Mouse (Mus musculus): ENCODE results near the gene Rin1. TPM values are rescaled to one million over a fixed set of nuclear protein-coding genes. Genes with fewer than 3 reads are reported as not detected.

The Rin1 gene
- total RNA-seq, 2 experiments from 2014 or later = 0.71 to 1.2 TPM

DNA sequence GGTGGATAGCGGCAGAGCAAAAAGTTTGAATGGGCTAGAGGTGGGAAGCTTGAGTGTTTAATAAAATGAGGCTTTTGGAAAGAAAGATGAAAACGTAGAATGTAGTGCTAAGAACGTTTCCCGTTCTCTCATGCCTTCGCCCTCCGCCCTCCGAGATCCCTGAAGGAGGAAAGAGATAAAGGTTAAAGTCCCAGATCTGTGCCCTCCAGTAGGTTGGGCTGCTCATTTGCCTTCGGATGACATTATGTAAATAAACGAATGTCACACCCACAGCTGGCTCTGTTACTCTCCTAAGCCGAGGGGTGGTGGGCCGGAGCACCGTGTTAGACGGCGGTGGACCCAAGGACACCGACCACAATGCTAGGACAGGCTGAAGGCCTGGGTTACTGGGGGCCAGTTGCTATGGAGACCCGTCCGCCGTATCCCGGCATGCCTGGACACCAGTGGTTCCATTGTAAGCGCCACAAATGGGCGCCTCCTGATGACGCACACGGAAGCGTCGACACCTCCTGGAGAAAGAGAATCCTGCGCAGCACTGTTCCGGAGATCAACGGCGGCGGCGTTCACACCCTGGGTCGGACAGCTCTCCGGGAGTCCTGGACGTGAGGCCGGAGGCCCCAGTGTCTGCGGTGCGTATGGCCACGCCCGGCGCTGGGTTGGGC, 9.3 kb upstream of the Rin1 start, which contains the start of gene Brms1:
TSS of gene Brms1 (plus strand) at position 493 of the 662 bp plus-strand sequence.
- peak; percentile 90 for DNase-seq (ENCODE audit: low spot score)

GRCm38 (mm10) chr19:5041588-5041987, 8.7 kb upstream of the Rin1 start:
- DNase-seq (ENCODE audit: low spot score) = no peak

DNA sequence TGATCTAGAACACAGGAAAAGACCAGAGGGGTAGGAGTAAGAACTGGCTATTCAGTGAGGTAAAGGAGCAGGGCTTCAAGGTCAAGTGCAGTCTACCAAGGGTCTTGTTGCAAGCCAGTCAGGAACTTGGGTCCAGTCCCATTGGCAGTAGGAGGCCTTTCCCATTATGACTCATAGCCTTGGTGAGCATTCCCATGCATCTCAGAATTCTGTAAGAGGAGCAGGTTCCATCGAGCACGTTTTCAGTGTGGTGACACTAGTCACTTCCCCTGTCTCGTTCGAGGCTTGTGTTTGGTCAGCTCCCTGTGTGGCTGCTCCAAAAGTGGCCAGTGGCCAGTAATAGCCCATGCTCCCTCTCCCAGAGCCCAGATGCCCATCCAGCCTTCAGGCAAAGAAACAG, 4.8 kb upstream of the Rin1 start:
- no peak for DNase-seq (ENCODE audit: low spot score)

GRCm38 (mm10) chr19:5048138-5049056, 1.9 kb upstream of the Rin1 start:
- DNase-seq (ENCODE audit: low spot score) = no peak

- no peak for DNase-seq (ENCODE audit: low spot score)
Measured at GRCm38 (mm10) chr19:5049325-5049724, 956 bp upstream of the Rin1 start.

DNA sequence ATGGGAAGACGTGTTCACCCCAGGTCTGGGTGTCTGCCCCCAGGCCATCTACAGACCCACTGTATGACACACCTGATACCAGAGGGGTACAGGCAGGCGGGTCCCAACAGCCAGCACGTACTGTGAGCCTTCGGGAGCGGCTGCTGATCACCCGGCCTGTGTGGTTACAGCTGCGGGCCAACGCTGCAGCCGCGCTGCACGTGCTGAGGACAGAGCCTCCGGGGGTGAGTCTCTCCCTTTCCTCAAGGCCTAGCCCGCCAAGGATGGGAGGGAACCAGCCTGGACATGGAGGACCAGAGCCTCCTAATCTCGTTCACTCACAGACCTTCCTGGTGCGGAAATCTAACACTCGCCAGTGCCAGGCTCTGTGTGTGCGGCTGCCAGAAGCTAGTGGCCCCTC, 750 bp downstream of the Rin1 start:
- no peak for DNase-seq (ENCODE audit: low spot score)

- DNase-seq (ENCODE audit: low spot score) = no peak
Measured at GRCm38 (mm10) chr19:5051515-5051914, 1.2 kb downstream of the Rin1 start.

- no peak for DNase-seq (ENCODE audit: low spot score)
Measured at GRCm38 (mm10) chr19:5052166-5052822, 2.0 kb downstream of the Rin1 start.

GRCm38 (mm10) chr19:5052853-5053252, 2.6 kb downstream of the Rin1 start:
- no peak for DNase-seq (ENCODE audit: low spot score)

DNA sequence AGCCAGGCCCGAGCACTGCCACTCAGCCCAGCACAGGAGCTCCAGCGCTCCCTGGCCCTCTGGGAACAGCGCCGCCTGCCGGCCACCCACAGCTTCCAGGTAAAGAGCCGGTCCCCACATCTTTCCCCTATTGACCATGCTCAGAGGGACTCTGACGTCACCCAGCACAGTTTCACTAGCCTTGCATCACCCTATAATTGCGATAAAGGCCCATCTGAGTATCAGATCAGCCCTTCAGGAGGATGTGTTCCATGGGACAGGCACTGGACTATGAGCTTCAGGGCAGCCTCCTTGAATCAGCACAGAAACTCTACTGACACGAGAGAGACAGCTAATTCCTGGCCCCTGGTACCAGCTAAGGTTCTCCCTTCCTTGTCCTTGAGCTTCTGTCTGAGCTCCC, 3.6 kb downstream of the Rin1 start:
- DNase-seq (ENCODE audit: low spot score) = no peak

- DNase-seq (ENCODE audit: low spot score) = no peak
Measured at GRCm38 (mm10) chr19:5056251-5056650, 6.0 kb downstream of the Rin1 start.

DNA sequence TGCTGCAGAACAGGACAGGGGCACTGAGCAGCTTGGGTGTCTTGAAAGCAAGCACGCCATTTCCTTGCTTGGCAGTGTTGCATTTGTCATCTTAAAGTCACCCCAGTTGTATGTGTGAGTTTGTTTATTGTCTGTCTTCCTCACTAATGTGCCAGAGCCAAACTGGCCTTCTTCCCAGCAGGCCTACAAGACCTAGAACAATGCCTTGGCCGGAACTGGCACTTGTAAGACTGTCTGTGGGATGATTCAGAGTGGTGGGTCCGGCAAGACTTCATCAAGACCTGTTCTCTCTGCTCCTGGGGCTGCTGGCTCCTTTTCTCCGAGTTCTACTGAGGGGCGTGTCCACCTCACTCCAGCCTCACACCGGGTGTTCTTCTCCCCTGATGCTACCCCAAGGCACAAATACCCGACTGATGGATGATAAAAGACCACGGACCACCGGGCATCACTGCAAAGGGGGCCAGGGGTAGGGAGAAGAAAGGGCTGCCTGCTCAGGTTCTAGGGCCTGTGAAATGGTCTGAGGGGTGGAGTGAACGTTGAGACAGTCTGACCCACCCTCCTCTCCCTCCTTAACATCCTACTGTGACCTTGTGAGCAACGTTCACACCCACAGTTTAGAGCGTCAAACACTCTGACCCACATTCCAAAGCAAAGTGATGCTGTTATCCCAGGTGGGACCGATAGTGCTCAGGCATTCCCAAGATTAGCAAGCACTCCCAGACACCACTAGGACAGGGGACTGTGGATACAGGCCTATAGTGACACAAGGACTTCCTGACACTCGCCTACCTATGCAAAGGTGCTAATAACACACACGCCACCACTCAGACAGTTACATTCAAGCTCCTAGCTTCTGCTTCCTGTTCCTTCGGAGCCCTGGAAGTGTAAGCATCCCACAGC, 7.8 kb downstream of the Rin1 start:
- DNase-seq (ENCODE audit: low spot score) = no peak

- no peak for DNase-seq (ENCODE audit: low spot score)
Measured at GRCm38 (mm10) chr19:5058801-5059771, 8.8 kb downstream of the Rin1 start.

- peak; percentile 67 for DNase-seq (ENCODE audit: low spot score)
Measured at GRCm38 (mm10) chr19:5060365-5061330, 10.4 kb downstream of the Rin1 start.

DNA sequence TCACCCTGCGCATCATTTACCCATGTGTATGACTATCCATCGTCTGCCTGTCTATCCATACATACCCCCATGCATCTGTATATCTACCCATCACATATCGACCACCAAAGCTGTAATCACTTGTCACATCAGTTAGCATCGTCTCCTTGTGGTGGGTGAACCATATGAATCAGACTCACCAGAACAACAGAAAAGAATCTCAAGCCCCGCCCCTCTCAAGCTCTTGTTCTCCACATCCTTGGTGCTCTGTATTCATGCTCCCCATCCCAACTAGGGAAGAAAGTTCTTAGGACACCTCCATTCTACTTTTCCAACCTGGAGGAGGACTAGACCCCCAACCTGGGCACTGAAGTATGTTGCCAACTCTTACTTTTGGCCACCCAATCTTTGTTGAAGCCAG, 11.8 kb downstream of the Rin1 start:
- no peak for DNase-seq (ENCODE audit: low spot score)

DNA sequence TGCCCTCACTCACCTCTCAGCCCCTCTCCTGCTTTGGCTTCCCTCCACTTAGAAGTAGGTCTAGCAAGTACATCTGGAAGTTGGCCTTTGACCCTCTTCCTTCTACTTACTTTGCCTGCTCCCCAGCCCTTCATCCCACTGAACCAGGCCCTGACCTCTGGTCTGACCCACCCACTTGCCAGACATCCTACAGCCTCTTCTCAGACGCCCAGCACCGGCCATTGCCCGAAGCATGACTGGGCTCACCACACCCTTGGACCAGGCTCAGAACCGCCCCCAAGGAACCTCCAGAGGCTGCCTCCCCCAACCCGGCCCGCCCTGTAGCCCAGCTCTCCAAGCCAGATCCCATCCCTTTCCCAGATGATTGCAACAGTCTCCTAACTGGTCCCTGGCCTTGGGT, 12.2 kb downstream of the Rin1 start:
- peak; percentile 72 for DNase-seq (ENCODE audit: low spot score)

DNA sequence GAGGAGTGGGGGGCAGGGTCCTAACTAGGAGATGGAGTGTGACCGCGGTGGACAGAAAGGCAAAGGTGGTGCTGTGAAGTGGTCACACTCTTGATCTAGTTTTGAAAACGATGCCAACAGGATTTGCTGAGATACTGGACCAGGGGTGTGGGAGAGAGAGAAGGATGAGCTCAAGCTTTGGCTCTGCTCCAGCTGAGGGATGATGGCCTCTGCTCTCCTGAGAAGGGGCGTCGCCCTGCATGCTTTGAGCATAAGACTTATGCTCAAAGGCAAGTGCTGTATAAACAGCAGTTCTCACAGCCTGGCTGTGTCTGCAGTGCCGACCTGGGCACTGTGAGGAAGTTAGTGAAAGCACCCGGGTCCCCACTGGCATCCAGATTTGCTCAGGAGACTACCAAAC, 14.8 kb downstream of the Rin1 start:
- DNase-seq (ENCODE audit: low spot score) = peak; percentile 73

- DNase-seq (ENCODE audit: low spot score) = no peak
Measured at GRCm38 (mm10) chr19:5067040-5067799, 16.9 kb downstream of the Rin1 start.
